Mouse (Mus musculus): ENCODE data around the gene Gdf7. TPM values are rescaled to one million over a fixed set of nuclear protein-coding genes. Genes with fewer than 3 reads are reported as not detected.

Gene Gdf7
- 0.10 TPM in 1 of 2 replicates, not detected in the other for polyA plus RNA-seq (2015; fragmentation: Nextera tagmentation; extraction: Ambion mirVana)

GRCm38 (mm10) chr12:8301841-8302431, at the start of gene Gdf7:
Gdf7 (minus strand) TSS chr12:8301954.
- Histone ChIP-seq H3K4me2 (peak within 1 kb of the TSS; percentile 93), H3K27me3 (peaks cover 94% of the 10 kb centered on the region), H3K4me3 (peak within 1 kb of the TSS; percentile 56), H3K9me3 (replicated peaks) (no peaks in the 10 kb centered on the region), H3K36me3 (no peaks in the 10 kb centered on the region), H3K27ac (no peak within 1 kb of the TSS), H3K4me1 (replicated peaks) (peaks cover 36% of the 10 kb centered on the region), H3K9ac (peak within 1 kb of the TSS; percentile 38)
- under 1% methylated on average over 53 of the region's 53 CpGs for WGBS
- peak; percentile 25; the same call in 1 of the 2 replicates for ATAC-seq (replicated peaks; ENCODE audit: insufficient number of reproducible peaks, insufficient read depth, low FRiP score, low read depth)

- 27% methylated on average over 4 of the region's 4 CpGs for WGBS
- no peak; the same call in 1 of the 2 replicates for ATAC-seq (replicated peaks; ENCODE audit: insufficient number of reproducible peaks, insufficient read depth, low FRiP score, low read depth)
- H3K9ac ChIP-seq, result no peak overlapping the region
Observed at GRCm38 (mm10) chr12:8351025-8351903, 49.5 kb upstream of the Gdf7 start.

GRCm38 (mm10) chr12:8348733-8349513, 47.2 kb upstream of the Gdf7 start:
- Histone ChIP-seq H3K36me3 (no peaks in the 10 kb centered on the region), H3K9me3 (replicated peaks) (no peaks in the 10 kb centered on the region), H3K9ac (no peak overlapping the region), H3K4me3 (no peak overlapping the region), H3K4me1 (replicated peaks) (peaks cover 27% of the 10 kb centered on the region), H3K27ac (0 out of 2 replicates have a peak overlapping the region, but pooled peaks have one; percentile 3), H3K27me3 (no peaks in the 10 kb centered on the region), H3K4me2 (no peak overlapping the region)
- no peak for ATAC-seq (replicated peaks; ENCODE audit: insufficient number of reproducible peaks, insufficient read depth, low FRiP score, low read depth)
- 68% methylated on average over 9 of the region's 9 CpGs for WGBS

More at GRCm38 (mm10) chr12:8351025-8351903, 49.5 kb upstream of the Gdf7 start:
- no peaks in the 10 kb centered on the region for H3K9me3 ChIP-seq (replicated peaks)
- no peak overlapping the region for H3K4me3 ChIP-seq
- peaks cover 15% of the 10 kb centered on the region; the same call in 1 of the 2 replicates for H3K4me1 ChIP-seq (replicated peaks)
- 0 out of 2 replicates have a peak overlapping the region, but pooled peaks have one; percentile 2 for H3K27ac ChIP-seq
- H3K27me3 ChIP-seq, result no peaks in the 10 kb centered on the region
- H3K4me2 ChIP-seq, result no peak overlapping the region
- H3K36me3 ChIP-seq, result no peaks in the 10 kb centered on the region

DNA sequence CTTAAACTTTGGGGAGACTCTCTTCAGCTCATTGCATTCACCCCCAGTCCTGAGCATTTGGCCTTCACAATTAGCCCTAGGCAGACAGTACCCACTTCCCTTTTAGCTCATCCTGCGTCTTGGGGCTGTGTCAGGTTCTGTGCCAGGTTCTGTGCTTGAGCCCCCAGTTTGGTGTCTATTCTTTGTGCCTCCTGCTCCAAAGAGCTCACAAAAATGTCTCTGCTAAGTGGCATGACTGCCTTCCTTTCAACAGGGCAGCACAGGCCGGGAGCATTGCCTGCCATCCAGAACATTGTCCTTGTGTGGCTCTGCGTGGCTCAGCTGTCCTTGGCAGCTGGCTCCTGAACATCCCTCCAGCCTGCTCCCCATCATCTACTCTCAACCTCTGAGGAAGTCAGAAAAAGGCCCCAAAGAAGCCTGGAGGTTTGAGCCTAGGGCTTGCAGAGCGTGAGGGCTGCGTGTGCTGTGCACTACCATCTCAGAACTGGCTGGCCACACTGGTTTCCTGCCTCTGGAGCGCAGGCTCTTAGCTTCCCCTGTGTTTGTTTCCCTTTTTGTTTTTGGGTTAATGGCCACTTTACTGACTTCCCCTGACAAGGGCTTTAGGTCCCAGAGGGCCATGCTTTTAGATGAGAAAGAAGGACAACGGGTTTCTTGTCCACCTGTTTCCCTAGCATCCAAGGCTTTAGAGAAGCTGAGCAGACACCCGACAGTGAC, 46.1 kb upstream of the Gdf7 start:
- Histone ChIP-seq H3K9me3 (replicated peaks) (no peaks in the 10 kb centered on the region), H3K9ac (no peak overlapping the region), H3K4me2 (no peak overlapping the region), H3K4me1 (replicated peaks) (peaks cover 27% of the 10 kb centered on the region), H3K4me3 (no peak overlapping the region), H3K27me3 (no peaks in the 10 kb centered on the region), H3K36me3 (no peaks in the 10 kb centered on the region), H3K27ac (no peak overlapping the region)
- ATAC-seq (replicated peaks; ENCODE audit: insufficient number of reproducible peaks, insufficient read depth, low FRiP score, low read depth), result no peak
- WGBS, result 72% methylated on average over 8 of the region's 8 CpGs

DNA sequence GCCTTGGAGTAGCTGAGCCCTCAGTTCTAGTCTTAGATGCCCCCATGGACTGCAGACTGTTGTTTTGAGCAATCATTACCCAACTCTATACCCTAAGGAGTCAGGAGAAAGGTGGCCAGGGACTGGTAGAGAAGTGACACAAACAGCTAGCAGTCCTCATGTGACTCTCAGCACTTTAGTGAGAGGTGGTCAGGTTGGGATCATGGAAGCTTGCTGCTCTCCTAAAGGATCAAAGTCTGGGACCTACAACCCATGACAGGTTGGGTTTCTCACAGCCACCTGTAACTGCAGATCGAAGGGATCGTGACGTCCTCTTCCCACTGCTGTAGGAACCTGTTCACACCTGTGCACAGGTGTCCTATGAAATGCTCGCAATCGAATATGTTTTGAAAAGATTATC, 43.8 kb upstream of the Gdf7 start:
- 93% methylated on average over 5 of the region's 5 CpGs for WGBS
- Histone ChIP-seq H3K4me1 (replicated peaks) (peaks cover 23% of the 10 kb centered on the region), H3K36me3 (peaks cover 12% of the 10 kb centered on the region; the same call in 1 of the 2 replicates), H3K4me2 (no peak overlapping the region), H3K27ac (peak overlapping the region; percentile 71), H3K9ac (no peak overlapping the region), H3K4me3 (no peak overlapping the region), H3K27me3 (no peaks in the 10 kb centered on the region), H3K9me3 (replicated peaks) (no peaks in the 10 kb centered on the region)
- no peak for ATAC-seq (replicated peaks; ENCODE audit: insufficient number of reproducible peaks, insufficient read depth, low FRiP score, low read depth)

DNA sequence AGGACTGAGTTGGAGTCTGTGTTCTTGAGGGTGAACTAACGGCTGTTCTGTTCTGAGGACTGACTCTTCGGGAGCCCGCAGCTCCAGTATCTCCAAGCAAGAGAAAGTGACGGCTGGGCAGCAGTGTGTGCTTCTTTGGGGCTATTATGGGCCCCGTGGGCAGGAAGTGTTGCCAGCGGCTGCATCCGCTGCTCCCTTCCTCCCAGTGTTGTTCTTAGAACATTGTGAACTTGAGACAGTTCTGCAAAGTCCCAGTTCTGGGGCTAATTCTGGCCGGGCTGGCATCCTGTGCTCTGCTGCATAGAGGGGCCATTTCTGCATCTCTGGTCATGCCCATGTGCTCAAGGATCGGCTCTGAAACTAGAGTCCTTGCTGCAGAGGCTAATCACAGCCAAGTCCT, 43.1 kb upstream of the Gdf7 start:
- H3K27ac ChIP-seq, result peak overlapping the region; percentile 71
- H3K9ac ChIP-seq, result peak overlapping the region; percentile 14; the same call in 1 of the 2 replicates
- 30% methylated on average over 9 of the region's 9 CpGs for WGBS
- H3K9me3 ChIP-seq (replicated peaks), result no peaks in the 10 kb centered on the region
- peaks cover 12% of the 10 kb centered on the region; the same call in 1 of the 2 replicates for H3K36me3 ChIP-seq
- 0 out of 2 replicates have a peak overlapping the region, but pooled peaks have one; percentile 23 for H3K4me2 ChIP-seq
- no peak overlapping the region for H3K4me3 ChIP-seq
- ATAC-seq (replicated peaks; ENCODE audit: insufficient number of reproducible peaks, insufficient read depth, low FRiP score, low read depth), result peak; percentile 58
- no peaks in the 10 kb centered on the region for H3K27me3 ChIP-seq
- peaks cover 24% of the 10 kb centered on the region for H3K4me1 ChIP-seq (replicated peaks)

GRCm38 (mm10) chr12:8343381-8343780, 41.6 kb upstream of the Gdf7 start:
- H3K9me3 ChIP-seq (replicated peaks), result no peaks in the 10 kb centered on the region
- no peaks in the 10 kb centered on the region for H3K27me3 ChIP-seq
- no peak overlapping the region for H3K4me3 ChIP-seq
- peaks cover 34% of the 10 kb centered on the region for H3K4me1 ChIP-seq (replicated peaks)
- no peak overlapping the region for H3K27ac ChIP-seq
- ATAC-seq (replicated peaks; ENCODE audit: insufficient number of reproducible peaks, insufficient read depth, low FRiP score, low read depth), result no peak
- WGBS, result 97% methylated on average over 3 of the region's 3 CpGs
- H3K9ac ChIP-seq, result no peak overlapping the region
- H3K4me2 ChIP-seq, result no peak overlapping the region
- H3K36me3 ChIP-seq, result peaks cover 12% of the 10 kb centered on the region; the same call in 1 of the 2 replicates

- Histone ChIP-seq H3K9me3 (replicated peaks) (no peaks in the 10 kb centered on the region), H3K27ac (no peak overlapping the region), H3K4me1 (replicated peaks) (peaks cover 40% of the 10 kb centered on the region), H3K27me3 (no peaks in the 10 kb centered on the region), H3K4me2 (no peak overlapping the region), H3K36me3 (peaks cover 18% of the 10 kb centered on the region; the same call in 1 of the 2 replicates), H3K4me3 (no peak overlapping the region), H3K9ac (no peak overlapping the region)
- ATAC-seq (replicated peaks; ENCODE audit: insufficient number of reproducible peaks, insufficient read depth, low FRiP score, low read depth), result no peak
- 88% methylated on average over 6 of the region's 6 CpGs for WGBS
Observed at GRCm38 (mm10) chr12:8341008-8341407, 39.3 kb upstream of the Gdf7 start.

DNA sequence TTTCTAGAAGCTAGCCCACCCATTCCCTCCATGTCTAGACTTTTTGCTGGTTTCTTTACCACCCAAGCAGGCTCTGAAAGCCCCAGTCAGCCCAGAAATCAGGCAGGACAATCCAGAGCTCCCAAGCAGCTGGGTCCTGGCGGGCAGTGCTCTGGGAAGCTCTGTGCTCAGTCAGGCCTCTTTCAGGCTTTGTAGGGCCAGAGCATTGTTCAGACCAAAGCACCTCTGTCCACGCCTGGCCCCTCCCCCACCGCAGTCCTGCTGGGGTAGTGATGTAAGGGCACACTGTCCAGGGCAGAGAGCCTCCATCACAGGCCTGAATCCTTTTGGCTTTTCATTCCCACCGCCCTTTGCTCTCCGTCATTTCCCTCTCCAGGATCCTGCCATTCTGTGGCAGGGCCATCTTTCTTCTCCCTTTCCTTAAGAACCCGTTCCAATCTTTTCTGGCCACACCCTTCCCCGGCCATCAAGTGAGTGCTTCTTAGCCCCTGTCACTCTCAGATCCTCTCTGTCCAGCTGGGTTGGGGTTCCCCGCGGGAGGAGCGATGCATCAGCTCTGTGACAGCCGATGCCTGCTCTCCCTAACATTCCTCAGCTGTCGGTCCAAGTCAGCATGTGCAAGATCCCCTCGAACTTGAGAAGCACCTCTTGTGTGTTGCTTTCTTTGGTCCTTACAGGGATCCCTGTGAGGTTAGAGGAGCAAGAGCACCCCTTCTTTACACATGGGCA, 38.0 kb upstream of the Gdf7 start:
- no peak overlapping the region for H3K4me2 ChIP-seq
- no peak for ATAC-seq (replicated peaks; ENCODE audit: insufficient number of reproducible peaks, insufficient read depth, low FRiP score, low read depth)
- peaks cover 19% of the 10 kb centered on the region; the same call in 1 of the 2 replicates for H3K36me3 ChIP-seq
- no peaks in the 10 kb centered on the region for H3K27me3 ChIP-seq
- no peak overlapping the region for H3K27ac ChIP-seq
- H3K4me1 ChIP-seq (replicated peaks), result peaks cover 33% of the 10 kb centered on the region
- no peak overlapping the region for H3K9ac ChIP-seq
- H3K9me3 ChIP-seq (replicated peaks), result no peaks in the 10 kb centered on the region
- H3K4me3 ChIP-seq, result no peak overlapping the region
- 54% methylated on average over 13 of the region's 13 CpGs for WGBS

- Histone ChIP-seq H3K27ac (peak overlapping the region; percentile 28), H3K4me3 (no peak overlapping the region), H3K4me1 (replicated peaks) (peaks cover 35% of the 10 kb centered on the region), H3K36me3 (peaks cover 19% of the 10 kb centered on the region; the same call in 1 of the 2 replicates), H3K4me2 (no peak overlapping the region), H3K9me3 (replicated peaks) (no peaks in the 10 kb centered on the region), H3K9ac (no peak overlapping the region), H3K27me3 (no peaks in the 10 kb centered on the region)
- 52% methylated on average over 8 of the region's 8 CpGs for WGBS
- ATAC-seq (replicated peaks; ENCODE audit: insufficient number of reproducible peaks, insufficient read depth, low FRiP score, low read depth), result no peak
Observed at GRCm38 (mm10) chr12:8338918-8339317, 37.2 kb upstream of the Gdf7 start.
